Mouse (Mus musculus): ENCODE measurements at regions not wholly inside any gene's neighbourhood (a gene's known extent, or its start where the extent isn't known, plus 50 kb on each side); places are given as distances from the start of the nearest gene placed in this dataset.

DNA sequence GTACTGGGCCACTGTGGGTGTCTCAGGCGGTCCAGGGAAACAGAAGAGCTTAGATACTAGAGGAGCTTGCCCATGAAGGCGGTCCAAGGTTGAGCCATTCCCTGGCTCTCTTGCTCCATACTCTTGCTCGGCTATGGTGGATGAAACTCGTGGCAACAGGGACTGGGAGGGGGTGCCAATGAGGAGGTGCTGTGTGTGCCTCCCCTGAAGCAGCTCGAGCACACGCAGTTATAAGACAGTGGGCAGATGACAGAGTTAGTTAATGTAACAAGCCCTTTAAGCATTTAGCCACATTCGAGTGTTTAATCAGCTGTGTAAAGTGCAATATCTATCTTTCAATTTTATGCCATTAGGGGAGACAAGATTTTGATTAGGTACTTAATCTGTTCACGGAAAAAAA, 237.5 kb downstream of the Dhx35 start:
- DNase-seq, result no peak

DNA sequence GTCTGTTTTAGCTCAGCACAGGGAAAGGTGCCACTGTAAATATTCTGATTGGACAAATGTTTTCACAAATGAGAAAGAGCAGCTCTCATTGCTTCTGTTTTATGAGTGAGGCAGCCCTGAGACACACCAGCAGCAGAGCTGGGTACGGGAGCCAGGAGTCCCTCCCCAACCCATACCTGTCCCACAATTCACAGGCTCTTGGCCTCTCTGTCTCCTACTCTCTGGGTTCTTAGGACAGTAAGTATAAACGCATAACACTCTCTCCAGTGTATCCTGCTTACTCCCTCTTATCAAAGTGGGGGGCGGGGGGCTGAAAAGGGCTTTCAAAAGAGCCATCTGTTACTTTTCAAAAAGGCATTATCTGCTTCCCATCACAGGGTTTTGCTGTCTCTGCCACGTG, 245.3 kb downstream of the Dhx35 start:
- no peak for DNase-seq

DNA sequence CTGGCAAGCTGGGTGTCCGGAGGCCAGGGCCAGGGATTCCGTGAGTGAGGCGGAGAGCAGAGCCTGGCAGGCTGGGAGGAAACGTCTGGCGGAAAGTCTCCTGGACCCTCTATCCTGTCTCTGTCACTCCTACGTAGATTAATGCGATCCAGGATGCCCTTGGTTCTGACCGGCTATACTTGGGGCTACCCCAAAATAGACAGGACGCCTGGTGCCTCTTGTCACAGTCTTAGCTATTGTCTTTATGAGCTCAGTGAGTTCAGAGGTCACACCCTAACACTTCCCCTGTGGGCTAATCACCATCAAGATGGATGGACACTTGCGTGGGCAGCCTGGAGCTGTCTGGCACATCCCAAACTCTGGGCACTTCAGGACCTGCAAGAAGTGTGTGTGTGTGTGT, 258.9 kb downstream of the Dhx35 start:
- no peak for DNase-seq

DNA sequence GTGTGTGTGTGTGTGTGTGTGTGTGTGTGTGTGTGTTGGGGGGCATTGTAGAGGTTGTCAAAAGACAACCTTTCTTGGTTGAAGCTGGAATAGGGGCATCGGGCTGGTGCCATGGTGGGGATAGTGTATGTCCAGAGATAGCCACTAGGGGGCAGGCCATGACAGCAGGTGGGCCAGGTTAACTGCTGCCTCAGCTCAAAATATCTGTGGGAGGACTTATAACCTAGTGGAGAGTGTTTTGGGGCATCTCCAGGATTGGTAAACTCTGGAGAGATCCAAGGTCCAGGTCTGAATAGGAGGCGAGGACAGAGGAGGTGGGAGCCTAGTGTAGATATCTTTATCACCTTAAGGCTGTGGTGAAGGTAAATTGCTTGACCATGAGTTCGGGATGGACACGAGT, 259.3 kb downstream of the Dhx35 start:
- DNase-seq, result peak; percentile 21

DNA sequence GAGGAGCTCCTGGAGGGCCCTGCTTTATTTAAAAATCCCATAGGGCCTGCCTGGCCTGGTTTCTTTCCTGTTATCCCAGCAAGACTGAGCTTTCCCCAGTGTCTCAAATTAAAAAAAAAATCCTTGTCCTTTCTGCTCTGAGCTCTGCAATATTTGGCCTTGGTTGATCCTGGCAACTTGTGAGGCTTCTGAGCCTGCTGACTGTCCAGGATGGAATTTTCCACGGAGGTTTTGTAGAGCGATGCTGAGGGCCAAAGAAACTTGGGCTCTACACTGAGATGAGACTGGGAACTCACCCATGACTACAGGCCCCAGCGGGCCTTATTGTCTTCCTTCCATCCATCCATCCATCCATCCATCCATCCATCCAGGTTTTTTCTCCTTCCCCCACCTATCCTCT, 259.8 kb downstream of the Dhx35 start:
- no peak for DNase-seq

DNA sequence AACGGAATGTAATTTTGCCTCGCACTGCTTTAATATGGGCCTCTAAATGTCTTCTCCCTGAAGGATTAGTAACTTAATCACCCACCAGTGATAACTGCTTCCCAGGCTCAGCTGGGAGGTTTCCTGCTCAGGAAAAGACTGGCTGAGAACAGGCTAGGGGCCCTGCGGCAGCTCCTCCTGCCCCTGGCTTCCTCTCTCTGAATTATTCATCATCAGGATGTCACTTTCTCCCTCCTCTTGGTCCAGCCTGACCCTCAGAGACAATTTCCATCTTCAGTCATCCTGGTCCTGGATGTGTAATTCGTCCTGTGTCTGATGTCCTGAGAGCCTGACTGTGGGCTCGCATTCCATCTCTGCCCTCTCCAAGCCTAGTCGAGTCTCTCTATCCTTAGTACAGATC, 261.2 kb downstream of the Dhx35 start:
- DNase-seq, result no peak

DNA sequence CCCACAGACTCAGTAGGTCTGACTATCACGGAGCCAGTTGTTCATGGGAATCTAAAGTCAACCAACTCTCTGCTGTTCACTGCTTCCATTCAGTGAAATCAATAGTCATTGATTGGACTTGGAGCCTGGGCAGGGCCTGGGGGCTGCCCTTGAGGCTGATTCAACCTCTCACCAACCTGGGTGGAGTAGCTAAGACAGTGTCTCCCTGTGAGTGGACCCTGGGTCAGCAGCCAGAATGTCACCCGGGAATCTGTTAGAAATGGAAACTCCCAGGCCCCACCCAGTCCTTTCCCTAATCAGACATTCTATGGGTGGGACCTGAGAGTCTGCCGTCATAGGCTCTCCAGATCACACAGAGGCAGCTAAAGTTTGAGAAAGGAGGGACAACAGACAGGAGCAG, 262.4 kb downstream of the Dhx35 start:
- DNase-seq, result no peak

DNA sequence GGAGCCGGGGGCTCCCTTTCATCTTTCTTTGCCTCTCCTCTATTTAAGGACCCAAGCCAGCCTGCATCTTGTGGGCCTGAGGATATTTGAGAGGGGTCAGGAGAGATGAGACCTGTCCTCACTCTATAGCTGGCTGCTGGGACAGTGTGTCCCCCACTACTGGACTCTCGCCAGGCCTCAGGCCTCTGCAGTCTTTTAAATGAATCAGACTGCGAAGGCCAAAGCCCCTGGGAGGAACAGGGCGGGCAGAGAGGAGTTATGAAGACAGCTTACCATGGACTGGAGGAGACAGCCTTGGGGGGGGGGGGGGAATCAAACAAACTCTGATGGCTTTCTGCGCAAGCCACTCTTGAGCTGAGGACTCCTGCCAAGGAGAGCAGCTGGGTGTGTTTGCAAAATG, 262.9 kb downstream of the Dhx35 start:
- DNase-seq, result no peak

DNA sequence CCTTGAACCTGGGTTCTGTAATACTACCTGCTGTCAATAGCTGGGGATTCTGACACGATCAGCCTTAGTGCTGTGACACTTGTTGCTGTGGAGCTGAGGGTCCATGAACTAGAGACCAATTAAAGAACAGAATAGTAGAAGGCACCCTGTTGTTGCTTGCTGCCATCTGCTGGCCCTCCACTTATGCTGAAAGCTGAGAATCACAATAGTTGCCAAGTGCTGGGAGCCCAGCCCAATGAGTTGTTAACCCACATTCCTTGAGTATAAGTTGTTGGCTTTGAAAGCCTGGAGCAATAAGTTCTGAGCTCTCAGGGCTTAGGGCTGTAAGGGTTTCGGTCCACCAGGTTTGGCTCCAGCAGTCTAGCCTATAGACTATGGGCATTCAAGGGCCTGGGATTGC, 267.7 kb downstream of the Dhx35 start:
- no peak for DNase-seq

DNA sequence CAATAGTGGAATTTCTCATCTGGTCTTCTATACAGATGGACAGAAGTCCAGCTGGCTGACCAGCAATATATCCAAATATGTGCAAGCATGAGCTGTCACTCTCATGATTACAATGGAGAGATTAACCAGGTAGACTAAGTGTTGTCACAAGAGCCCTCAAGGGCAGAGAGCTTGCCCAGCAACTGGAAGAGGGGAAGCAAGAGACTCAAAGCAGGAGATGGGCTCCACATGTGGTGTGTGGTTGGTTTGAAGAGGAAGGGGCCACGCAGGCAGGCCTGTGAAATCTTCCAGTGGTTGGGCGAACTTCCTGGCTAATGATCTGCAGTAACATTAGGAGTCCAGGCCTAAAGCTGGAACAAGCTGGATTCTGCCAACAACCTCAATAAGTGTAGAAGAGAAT, 268.1 kb downstream of the Dhx35 start:
- no peak for DNase-seq

DNA sequence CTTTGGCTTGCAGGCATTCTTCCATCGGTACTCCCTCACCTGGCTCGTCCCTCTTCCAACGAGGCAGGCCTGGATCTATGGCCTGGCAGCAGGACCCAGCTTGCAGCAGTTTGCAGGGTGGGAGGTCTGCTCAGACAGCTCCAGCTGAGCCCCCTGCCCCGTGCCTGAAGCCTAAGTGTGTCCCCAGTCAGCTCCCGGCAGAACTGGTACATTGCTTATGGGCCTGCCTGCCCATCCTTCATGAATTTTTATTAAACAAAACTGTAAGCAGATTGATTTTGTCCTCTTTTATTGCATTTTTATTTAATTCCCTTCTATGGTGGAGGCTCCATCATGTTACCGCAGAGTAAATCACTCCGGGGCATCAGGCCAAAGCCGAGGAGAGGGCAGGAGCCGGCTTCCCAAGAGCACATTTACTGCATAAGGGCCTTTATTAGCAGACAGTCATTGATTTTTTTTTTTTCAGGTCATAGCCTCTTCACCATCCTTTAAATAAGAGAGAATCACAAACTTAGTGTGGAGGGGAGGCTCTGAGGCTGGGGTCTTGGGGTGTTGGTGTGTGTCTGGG, 269.9 kb downstream of the Dhx35 start:
- no peak for DNase-seq

DNA sequence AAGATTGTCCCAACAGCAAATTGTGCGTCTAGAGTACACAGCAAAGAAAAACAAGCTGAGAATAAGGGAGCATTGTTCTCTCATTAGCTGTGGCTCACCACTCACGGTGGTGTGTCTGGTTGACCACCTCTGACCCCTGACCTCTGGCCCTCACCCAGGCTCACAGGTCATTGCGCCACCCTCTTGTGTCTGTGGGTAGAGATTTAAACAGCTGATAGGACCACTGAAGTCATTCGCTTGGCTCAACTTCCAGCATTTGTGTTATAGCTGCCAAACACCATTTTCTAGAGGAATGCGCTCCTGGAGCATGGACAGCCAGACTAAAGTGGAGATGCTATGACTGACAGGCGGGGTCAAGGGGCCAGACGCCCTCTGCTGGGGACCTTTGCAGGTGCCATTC, 272.9 kb downstream of the Dhx35 start:
- no peak for DNase-seq

DNA sequence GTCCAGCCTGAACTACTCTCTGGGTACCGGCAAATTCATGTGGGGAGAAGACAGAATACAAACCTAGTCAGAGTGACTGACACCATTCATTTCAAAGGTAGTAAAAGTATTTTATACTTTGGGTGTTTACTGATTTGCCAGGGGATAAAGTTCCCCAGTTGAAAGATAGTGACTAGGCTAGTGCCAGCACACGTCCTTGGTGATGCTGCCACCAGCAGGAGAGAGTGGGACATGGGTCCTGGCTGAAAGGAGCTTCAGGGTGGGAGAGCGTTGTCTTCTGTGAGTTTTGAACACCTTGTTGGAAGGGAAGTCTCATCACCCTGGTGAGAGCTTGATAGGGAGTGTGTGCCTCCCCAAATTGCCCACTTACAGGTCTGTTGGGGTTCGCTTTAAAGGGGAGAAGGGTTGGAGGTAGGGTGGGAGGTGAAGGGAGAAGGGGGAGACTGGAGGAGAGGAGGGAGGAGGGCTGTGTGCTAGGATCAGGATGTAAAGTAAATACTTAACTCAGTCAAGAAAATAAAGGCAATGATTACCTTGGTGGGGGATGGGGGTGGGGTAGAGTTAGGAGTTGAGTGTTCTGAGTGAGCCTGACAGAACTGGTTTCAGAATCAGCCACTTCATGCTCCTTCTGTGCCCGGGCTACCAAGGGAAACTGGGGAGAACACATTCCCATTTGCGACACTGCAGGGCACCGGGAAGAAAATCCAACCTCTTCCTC, 273.9 kb downstream of the Dhx35 start:
- no peak for DNase-seq

DNA sequence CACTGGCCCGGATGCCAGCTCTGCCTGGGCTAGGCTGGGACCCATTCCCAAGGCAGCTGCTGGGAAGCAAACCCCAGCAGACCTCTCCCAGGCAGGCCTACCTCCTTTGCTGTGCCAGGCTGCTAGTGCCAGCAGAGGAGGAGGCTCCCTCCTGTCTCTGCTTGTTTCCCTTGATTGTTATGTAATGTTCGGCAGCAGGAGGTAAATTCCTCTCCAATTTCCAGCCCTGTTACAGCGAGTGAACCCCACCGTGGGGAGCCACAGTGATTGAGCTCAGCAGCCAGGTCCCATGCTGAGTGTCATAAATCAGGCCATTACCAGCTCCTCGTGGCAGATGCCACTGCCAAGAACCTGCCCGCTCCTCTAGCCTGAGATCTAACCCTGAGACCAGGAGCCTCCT, 274.6 kb downstream of the Dhx35 start:
- peak; percentile 54 for DNase-seq

DNA sequence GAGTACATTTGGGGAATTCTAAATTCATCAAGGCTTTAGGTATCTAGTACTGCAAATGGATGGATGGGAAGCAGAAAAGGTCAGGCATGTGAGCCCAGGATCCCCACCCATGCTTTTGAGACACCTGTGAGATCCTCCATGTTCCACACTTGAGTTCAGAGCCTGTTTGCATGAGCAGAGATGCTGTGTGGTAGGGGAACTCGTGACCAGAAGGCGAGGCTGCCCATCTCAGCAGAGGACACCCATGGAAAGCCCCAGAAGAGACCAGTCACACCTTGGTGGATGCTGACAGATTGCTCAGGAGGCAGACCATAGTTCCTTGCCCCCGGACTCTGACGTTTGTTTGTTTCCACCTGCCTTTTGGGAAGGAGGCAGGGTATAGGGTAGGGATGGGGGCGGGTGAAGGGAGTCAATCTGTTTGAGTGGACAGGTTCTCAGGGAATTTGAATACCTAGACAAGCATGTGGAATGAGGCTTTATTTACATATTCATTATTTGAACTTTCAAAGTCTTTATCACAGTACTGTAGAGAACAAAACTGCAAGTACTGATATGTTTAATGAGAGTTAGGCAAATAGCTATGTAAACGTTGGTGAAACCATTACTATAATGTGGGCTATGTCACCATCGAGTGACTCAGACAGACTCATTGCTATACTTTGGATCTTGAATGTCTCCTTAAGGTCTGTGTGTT, 278.5 kb downstream of the Dhx35 start:
- DNase-seq, result no peak

DNA sequence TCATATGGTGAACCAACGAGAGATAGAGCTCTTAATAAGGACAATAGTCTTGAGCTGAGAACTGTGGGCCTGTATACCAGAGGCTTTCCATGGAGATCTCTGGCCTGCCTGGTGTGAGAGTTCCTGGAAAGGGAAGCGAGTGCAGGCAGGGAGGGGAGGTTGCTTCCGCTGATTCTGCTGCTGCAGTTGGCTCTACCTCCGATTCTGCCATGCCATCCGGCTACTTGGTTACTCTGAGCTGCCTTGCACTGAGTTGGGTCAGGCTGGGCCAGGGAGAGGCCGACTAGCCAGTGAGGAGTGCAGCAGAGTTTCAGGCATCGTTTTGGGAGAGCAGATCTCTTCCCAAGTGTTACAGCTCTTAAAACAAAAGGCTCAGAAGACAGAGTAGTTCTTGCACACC, 285.2 kb downstream of the Dhx35 start:
- DNase-seq, result no peak

DNA sequence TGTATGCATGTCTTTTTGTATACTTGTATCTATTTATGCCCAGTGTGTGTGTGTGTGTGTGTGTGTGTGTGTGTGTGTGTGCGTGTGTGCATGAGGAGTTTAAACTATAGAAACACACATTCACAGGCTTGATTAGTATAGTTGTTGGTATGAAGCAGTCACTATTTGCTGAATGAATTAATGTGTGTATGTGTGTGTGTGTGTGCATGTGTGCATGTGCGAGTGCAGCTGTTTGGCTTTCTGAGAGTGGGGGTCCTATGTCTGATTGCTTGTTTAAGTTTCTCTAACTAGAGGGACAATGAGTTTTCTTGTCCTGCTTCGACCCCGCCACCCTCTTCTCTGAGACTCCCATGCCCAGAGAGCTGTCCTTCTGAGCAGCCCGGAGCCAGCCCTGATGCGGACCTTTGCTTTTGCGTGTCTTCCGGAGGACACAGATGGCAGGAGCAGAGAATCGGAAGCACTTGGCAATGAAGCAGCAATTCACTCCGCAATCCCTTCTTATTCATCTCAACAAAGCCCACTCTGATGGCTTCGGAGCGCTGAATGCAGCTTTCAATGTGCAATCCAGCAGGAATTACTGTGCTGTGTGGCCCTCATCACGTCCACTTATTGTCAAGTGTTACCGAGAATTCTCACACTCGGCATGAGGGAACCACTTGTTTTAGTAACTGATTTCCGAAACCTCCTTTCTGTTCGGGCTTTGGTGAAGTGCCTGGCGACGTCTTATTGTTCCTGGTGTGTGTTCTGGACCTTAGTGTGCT, 286.4 kb downstream of the Dhx35 start:
- DNase-seq, result no peak

DNA sequence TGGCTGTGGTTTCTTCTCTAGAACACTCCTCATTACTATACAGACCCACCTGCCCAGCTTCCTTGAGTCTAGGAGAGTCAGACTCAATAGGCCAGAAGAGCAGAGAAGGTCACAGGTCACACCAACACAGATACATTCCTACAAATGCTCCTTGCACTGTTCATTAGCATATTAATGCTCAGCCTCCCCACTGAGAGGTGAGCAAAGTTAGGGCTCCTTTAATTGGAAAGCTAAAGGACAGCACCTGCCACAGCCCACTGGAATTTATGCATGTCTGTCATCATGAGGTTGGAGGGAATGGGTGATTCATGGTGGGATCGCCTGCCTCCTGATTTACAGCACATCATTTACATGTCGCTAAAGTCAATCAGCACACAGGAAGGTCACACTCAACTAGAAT, 292.2 kb downstream of the Dhx35 start:
- DNase-seq, result no peak

DNA sequence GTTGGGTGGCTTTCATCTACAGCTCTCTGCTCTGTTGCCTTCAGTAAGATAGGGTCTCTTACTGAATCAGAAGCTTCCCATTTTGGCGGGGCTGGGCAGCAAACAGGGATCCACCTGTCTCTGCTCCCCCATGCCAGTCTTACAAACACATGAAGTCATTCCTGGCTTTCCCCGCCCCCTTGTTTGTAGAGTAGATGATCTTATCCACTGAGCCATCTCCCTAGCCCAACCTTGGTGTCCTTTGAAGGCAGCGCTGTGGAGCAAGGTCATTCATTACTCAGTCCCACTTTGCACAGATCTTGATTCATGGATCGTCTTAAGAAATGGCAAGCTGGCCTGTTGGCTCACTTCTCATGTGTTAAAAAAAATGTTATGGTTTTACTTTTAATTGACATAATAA, 293.6 kb downstream of the Dhx35 start:
- no peak for DNase-seq

DNA sequence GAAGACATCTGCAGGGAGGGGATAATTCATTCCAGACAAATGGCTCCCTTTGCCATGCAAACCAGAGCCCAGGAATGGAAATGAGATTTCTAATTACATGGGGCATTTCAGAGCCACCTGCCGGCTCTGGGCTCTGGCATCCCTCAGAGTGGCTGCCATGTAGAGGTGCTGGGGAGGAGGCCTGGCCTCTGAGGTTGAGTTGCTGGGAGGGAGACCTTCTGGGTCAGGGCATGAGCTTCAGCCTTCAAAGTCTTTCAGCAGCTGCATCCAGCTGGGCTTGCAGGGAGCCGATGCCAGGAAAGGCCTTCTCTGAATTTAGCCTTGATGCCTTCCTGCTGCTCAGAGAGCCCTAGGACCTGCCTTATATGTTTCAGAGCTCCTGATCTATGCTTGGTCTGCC, 302.1 kb downstream of the Dhx35 start:
- DNase-seq, result no peak

DNA sequence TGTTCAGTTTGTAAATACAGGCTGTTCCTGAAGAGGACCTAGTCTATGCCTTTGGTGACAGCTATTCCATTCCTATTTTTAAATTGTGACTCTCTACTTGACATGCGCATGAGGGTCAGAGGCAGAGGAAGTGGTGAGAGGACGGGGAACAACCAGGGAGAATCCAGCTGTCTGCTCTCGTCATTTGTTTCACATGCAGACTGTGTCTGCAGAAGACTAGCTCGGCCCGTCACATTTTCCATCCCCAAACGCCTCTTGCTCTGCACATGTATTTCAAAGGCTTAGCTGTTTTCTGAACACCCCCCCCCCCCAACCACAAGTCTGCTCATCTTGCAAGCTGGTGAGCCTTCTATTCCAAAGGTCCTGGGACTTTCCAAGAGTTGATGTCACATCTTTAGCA, 339.4 kb downstream of the Dhx35 start:
- no peak for DNase-seq

DNA sequence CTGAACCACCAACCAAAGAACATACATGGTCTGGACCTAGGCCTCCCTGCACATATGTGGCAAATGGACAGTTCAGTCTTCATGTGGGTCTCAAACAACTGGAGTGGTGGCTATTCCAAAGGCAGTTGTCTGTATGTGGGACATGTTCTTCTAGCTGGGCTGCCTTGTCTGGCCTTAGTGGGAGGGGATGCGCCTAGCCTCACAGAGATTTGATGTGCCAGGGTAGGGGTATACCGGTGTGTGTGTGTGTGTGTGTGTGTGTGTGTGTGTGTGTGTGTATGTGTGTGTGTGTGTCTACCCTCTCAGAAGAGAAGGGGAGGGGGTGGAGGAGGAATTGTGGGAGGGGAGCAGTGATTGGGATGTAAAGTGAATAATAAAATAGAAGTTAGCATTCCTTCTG, 344.0 kb downstream of the Dhx35 start:
- DNase-seq, result no peak

DNA sequence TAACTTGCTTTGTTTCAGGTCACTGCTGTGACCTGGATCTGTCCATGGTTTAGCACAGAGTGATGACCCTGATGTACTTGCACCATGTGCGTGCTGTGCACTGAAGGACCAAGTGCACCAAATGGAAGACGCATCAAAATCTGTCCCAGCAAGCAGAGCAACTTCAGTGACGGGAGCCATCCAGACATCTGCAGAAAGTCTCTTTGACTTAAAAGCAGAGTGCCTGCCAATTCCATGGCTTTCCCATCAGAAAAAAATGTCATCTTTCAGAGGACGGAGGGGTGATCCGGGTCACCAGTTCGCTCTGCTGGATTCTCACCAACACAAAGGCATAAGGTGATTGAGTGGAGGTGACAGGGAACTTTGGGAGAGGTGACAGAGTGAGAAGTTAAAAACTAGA, 351.4 kb downstream of the Dhx35 start:
- no peak for DNase-seq

DNA sequence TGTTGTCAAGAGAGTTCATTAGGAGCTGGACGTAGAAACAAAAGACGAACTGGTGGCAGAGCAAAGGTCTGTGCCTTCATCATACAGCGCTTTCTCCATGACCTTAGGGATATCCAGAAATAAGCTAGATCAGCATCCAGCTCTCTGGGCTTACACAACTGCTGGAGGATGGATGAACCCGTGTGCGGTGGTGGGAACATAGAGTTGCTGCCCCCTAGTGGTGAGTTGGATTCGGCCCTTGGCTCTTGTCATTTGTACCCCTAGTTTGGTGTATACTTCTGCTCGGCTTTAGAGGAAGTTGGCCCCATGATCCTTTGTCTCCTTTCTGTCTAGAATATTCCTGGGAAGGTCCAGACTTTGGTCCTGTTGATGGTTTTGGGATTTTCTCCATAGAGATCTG, 369.4 kb downstream of the Dhx35 start:
- DNase-seq, result peak; percentile 27

Data from cerebellum, adult 11 months (tissue).